Mouse (Mus musculus) liver, adult (tissue): ENCODE results near the gene Slc25a38.

Experiments used
- GATA4 ChIP-seq: IDR thresholded peaks from 2 replicates; pipeline ENCODE4 v1.6.1; 2014; ENCODE audit warnings: mild to moderate bottlenecking, low read length; ENCODE audit not compliant: insufficient replicate concordance

Slc25a38 gene

DNA sequence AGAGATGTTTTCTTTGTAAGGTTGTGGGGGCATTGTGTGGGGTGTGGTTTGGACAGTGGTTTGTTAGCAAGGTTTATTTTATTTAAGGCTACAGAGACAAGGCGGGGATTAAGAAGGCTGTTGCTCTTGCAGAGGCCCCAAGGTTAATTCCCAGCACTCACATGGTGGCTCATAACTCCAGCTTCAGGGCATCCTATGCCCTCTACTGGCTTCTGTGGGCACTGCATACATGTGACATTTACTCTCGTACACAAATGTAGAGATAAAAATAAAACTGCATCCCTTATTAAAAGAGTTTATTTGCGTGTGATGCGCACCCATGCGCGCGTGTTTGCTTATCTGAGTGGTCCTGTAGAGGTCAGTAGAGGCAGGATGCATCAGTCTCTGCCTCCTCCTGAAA is 21.0 kb upstream of the Slc25a38 start:
- no peak for TF ChIP-seq GATA4

GRCm38 (mm10) chr9:120091086-120091485 is 19.1 kb upstream of the Slc25a38 start:
- TF ChIP-seq GATA4: no peak

GRCm38 (mm10) chr9:120091696-120092238 is 18.4 kb upstream of the Slc25a38 start, which contains the start of gene Ccr8:
Gene Ccr8 (plus strand): TSS chr9:120092114.
- no peak for TF ChIP-seq GATA4

DNA sequence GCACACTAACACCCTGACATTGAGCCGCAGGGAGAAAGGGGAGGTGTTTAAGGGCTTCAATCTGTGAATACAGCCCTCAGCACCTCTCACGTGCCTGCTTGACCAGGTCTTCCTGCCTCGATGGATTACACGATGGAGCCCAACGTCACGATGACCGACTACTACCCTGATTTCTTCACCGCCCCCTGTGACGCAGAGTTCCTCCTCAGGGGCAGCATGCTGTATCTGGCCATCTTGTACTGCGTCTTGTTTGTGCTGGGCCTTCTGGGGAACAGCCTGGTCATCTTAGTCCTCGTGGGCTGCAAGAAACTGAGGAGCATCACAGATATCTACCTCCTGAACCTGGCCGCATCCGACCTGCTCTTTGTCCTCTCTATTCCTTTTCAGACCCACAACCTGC is 16.5 kb upstream of the Slc25a38 start:
- no peak for TF ChIP-seq GATA4

- no peak for TF ChIP-seq GATA4
Measured at GRCm38 (mm10) chr9:120095886-120096285, 14.3 kb upstream of the Slc25a38 start.

- no peak for TF ChIP-seq GATA4
Measured at GRCm38 (mm10) chr9:120098682-120099081, 11.5 kb upstream of the Slc25a38 start.

GRCm38 (mm10) chr9:120099304-120099703 is 10.9 kb upstream of the Slc25a38 start:
- no peak for TF ChIP-seq GATA4

DNA sequence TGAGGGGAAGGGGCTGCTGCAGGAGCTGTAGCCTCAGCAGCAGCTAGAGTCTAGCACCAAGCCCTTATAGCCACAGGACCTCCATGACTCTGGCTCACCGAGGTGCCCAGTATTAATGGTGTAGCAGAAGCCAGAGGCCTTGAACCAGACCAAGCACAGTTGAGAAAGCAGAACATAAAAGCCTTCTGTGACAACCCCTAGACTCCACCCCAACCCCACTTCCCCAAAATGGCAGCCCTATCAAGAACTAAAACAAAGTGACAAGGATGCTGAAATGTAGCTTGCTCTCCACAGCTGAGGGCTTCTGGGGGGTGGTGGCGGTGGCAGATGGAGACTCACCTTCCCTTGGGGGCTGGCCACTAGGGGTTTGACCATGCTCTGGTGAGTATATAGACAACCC is 9.0 kb upstream of the Slc25a38 start:
- no peak for TF ChIP-seq GATA4

DNA sequence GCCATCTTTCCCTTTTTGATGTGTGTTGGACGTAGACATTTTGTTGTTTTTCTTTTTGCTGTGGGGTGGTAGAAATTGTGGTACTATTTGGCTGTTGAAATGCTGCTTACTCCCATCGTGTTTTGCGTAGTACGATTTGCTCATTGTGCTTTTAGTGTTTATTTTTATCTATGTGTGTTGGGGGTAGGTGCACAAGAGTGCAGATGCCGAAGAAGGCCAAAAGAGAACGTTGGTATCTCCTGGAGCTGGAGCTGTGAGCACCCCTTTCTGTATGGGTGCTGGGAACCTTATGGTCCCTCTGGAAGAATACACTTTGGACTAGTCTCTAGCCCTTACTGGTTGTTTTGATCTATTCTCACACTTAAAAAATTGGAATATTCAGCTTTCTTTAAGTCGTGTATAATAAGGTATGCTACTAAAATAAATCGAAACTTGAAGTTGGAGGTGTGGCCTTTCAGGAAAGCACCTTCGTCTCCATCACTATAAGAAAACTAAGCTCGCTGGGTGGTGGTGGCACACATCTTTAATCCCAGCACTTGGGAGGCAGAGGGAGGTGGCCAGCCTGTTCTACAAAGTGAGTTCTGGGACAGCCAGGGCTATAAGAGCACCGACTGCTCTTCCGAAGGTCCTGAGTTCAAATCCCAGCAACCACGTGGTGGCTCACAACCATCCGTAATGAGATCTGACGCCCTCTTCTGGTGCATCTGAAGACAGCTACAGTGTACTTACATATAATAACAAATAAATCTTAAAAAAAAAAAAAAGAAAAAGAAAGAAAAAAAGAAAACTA is 1.2 kb downstream of the Slc25a38 start:
- no peak for TF ChIP-seq GATA4

- no peak for TF ChIP-seq GATA4
Measured at GRCm38 (mm10) chr9:120112472-120112871, 2.3 kb downstream of the Slc25a38 start.

DNA sequence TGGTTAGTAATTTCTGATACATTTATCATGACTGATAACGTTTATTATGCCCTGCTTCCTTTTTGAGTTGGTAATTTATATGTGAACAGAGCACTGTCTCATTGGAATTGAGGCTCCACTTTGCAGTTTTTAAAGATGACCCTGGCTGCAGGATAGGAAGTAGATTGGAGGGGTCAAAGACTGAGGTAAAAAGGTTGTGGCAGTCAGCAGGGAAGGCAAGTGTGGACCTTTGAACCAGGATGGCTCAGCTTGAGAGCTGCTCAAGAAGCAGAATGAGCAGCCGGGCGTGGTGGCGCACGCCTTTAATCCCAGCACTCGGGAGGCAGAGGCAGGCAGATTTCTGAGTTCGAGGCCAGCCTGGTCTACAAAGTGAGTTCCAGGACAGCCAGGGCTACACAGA is 3.3 kb downstream of the Slc25a38 start:
- TF ChIP-seq GATA4: no peak

DNA sequence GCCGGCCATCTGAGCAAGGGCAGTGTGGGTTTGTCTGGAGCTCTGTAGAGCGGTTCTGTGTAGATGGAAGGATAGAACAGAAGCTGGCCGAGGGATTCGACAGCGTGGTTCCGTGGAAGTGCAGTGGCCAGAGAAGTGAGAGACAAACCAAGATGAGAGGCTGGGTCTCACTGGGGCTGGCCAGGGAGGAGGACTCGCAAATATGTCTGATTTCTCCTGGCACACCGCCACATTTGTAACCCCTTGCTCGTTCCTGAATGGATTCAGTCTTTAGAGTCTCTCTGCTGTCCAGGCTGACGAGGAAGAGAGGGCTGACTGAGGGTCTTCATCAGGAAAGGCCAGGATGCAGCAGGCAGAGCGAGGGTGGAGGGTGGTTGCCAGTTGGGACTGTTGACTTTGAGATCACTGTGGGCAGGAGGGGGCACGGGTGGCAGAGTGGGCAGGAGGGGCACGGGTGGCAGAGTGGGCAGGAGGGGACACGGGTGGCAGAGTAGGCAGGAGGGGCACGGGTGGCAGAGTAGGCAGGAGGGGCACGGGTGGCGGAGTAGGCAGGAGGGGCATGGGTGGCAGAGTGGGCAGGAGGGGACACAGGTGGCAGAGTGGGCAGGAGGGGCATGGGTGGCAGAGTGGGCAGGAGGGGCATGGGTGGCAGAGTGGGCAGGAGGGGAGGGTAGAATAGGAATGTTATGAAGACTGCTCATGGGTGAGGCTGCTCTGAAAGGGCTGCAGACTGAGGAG is 4.0 kb downstream of the Slc25a38 start:
- no peak for TF ChIP-seq GATA4

DNA sequence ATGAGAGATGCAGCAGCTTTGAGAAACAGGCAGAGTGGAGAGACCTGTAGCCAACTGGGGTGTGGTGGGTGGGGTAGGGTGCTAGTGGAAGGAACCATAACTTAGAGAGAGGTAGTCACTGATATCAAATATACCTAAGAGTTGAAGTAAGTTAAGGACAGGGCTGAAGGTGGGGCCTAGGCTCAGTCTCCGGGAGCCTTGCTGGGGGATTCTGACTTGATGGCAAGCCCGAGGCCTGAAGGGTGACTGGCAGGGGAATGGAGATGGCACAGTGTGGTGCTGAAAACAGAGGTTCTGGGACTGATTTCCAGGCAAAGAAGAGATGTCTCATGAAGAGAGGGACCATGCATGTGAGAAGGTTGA is 4.6 kb downstream of the Slc25a38 start:
- no peak for TF ChIP-seq GATA4

- TF ChIP-seq GATA4: no peak
Measured at GRCm38 (mm10) chr9:120115580-120115979, 5.4 kb downstream of the Slc25a38 start.

- no peak for TF ChIP-seq GATA4
Measured at GRCm38 (mm10) chr9:120116184-120116624, 6.0 kb downstream of the Slc25a38 start.

GRCm38 (mm10) chr9:120118212-120118611 is 8.0 kb downstream of the Slc25a38 start:
- no peak for TF ChIP-seq GATA4

- TF ChIP-seq GATA4: no peak
Measured at GRCm38 (mm10) chr9:120120503-120120902, 10.3 kb downstream of the Slc25a38 start.

DNA sequence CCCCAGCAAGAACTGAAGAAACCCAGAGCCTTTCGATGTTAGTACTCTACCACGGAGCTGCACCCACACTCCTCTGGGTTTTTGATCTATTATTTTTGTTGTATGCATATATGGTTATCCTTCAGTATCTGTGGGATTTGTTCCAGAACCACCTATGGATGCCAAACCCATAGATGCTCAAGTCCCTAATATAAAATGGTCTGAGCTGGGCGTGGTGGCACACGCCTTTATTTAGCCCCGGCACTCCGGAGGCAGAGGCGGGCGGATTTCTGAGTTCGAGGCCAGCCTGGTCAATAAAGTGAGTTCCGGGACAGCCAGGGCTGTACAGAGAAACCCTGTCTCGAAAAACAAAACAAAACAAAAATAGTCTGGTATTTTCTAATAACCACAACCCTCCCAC is 16.7 kb downstream of the Slc25a38 start:
- no peak for TF ChIP-seq GATA4
